Mouse (Mus musculus) right cerebral cortex, adult 18-20 months (tissue): Measurements from ENCODE around the gene Cbx4.

Experiments used
- DNase-seq: peaks from one replicate; pipeline ENCODE4 v3.0.0; 2022; ENCODE audit warnings: mixed read lengths

Cbx4 gene

DNA sequence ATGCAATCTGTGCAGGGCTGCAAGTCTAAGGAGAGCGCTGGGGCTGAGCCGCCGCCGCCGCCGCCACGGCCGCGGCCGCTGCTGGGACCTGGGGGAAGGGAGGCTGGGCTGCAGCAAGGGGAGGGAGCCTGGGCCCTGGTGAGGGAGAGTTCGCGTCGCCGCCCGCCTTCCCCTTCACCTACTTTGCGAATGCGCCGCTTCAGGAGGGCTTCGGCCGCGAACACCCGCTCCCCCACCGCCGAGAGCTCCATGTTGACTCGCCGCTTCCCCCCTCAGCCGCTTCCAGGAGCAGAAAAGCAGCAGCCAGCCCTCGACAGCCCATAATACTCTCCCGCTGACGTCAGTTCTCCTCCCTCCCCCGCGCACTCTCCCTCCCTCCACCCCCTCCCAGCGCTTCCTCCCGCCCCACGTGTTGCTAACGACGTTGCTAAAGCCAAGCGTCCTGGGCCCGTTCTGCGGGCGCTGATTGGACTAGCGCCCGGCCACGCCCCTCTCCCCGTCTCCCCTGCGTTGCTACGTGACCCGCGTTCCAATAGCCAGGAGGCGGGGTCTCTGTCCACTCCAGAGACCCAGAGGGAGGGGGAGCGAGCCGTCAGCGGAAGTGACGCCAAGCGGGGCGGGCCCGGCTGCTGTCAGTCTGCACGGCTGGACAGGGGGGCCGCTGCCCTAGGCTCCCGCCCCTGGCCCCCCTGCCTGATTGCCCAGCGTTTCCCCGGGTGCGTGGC is 45.3 kb downstream of the Cbx4 start, which contains the start of gene Cbx8:
Cbx8 (minus strand) TSS at position 370 of the 725 bp plus-strand sequence.
- DNase-seq: peak; percentile 100

DNA sequence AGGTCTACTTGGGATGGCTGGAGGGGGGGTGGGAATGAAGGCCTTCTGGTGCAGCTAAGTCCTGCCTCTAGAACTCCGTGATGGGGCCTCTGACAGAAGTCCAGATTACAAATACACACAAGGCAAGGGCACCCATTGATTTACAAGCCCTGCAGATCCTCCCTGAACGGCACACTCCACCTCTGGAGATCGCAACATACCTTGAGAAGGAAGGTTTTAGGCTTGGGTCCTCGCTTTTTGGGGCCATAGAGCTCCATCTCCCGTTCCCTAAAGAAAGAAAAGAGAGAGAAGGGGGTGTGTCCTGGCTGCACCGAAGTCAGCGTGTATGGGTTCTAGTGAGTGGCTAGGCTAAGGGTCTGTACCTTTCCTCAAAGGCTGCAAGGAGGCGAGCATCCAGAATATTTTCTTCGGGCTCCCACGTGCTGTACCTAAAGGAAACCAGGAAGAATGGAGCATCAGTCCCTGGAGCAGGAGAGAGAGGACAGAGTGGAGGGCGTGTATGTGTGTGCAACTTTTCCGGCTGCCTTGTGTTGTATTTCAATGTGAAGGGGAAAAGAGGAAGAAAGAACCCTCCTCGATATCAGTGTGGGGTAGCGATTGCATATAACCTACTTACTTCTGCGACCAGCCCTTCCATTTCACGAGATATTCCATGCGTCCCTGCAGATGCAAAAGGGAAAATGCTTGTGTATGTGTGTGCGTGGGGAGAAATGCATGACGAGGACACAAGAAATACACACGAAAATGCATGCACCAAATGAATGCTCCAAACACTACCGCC is 46.1 kb downstream of the Cbx4 start:
- no peak for DNase-seq

DNA sequence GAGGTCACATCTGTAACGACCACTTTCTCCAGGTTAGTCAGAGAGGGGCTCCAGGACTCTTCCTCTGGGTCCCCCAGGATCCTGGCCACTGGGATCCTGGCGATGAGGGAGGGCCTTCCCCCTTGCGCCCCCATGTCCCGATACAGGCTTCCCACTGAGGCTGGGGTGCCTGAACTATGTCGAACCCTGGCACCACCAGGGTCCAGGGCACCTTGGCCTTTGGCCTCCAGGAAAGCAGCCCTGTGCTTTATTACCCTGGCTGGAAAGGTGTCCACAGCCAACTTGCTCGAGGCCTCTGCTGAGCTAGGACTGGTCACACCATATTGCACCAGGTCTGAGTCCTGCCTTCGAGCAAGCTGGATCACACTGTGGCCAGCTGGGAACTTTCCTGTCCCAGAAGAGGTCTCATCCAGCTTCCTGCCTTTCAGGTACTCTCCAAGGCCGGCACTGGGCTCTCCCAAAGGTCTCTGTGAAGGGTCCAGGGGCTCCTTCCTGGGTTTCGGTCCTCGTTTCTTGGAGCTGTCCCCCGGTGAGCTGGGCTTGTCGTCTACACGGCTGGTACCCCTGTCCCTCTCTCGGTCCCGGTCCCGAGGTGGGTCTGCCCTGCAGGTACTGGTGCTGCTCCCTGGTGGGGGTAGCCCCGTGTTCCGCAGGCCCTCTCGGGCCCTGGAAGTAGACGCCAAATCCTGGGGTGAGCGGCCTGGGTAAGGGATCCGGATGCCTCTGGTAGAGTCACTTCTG is 47.1 kb downstream of the Cbx4 start:
- DNase-seq: no peak

DNA sequence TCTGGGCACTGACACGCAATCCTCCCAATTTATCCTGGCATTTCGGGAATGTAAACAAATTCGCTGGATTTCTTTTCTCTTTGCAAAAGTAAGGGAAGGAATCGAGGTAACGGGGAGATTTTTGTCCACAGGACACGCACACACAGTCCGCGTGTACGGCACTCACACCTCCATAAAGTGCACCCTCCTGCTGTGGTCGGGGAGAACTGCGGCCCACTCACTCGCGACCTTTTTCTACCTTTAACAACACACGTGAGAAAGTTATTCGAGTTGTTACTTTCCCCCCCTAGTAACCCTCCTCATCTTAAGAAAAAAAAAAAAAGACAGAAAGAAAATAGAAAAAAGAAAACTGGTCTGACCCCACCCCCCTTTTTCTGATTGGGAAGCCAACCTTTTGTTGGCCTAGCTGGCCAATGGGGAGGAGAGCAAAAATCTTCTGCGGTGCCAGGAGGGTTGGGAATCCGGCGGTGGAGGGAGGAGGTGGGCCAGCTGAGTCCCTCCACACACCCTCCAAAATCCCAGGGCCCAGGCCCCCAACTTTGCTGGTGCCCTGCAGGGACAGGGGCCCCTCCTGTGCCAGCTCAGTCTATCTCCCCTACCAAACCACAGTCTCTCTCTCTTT is 48.1 kb downstream of the Cbx4 start:
- no peak for DNase-seq

DNA sequence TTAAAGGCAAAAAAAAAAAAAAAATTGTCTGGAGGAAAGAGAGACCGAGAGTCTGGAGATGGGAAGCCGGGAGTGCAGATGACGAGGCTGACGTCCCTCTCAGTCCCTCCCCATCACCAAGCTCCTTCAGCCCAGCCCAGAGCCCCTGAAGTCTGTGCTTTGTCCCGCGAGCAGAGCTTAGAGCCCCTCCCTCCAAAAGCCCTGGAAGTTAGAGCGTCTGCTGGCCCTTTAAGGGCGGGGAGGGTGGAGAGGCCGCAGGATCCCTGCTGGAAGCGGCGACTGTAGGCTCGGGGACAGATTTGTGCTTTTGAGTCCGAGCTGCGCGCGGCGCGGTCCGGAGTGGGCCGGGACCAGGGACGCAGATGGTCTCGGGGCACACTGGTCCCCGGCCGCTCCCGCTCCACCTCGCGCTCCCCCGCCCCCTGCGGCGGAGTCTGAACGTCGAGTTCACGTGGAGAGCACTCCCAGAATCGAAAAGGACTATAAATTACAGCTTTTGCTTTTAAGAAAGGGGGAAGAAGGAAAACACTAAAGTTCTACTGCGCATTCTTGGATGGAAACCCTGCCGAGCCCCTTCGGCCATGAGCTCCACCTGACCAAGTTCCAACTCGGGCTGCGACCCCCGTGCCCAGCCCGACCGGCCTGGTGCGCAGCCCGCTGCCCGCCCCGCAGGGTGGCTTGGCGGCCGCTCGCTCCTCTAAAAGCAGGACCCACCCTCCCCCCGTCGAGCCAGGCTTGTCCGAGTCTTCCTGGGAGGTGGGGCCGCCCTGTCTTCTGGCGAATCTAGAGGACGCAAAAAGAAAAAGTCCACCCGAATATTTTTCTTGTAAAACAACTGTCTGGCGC is 48.9 kb downstream of the Cbx4 start:
- no peak for DNase-seq

DNA sequence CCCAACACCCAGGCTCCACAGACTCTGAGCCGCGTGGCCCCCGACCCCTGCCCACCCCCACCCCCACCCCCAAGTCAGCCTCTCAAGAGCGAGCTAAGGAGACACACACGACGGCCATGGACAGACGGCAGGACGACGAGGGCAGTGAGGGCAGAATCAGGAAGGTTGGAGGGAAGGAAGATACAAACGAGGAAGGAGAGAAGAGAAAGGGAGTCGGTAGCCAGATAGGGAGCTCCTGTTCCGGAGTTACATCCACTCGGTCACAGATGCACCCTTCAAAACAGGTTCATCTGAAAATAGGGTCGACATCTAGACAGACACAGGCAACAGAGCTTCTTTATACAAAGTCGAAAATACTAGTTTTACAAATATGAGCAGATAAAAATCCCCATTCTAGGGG is 49.6 kb downstream of the Cbx4 start:
- DNase-seq: no peak

DNA sequence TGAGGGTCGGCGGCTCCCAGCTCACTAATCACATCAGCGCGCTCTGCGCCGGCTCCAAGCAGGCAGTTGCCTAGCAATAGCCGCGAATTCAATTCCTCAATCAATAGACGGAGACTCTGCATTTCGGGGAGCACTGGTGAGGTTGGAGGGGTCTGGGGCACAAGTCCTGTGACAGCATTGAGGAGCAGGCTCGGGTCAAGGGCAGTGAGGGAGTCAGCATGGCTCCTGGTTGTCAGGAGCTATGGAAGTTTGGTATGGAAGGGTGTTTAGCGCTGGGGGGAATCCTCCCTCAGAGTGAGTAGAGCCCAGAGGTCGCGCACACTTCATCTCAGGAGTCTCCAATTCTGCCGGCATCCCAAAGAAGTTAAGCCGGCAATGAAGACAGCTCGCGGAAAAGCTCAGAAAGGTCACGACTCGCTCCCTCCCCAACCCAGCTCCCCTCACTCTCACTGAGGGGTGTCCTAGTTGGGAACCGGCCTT is 50.3 kb downstream of the Cbx4 start:
- DNase-seq: no peak

DNA sequence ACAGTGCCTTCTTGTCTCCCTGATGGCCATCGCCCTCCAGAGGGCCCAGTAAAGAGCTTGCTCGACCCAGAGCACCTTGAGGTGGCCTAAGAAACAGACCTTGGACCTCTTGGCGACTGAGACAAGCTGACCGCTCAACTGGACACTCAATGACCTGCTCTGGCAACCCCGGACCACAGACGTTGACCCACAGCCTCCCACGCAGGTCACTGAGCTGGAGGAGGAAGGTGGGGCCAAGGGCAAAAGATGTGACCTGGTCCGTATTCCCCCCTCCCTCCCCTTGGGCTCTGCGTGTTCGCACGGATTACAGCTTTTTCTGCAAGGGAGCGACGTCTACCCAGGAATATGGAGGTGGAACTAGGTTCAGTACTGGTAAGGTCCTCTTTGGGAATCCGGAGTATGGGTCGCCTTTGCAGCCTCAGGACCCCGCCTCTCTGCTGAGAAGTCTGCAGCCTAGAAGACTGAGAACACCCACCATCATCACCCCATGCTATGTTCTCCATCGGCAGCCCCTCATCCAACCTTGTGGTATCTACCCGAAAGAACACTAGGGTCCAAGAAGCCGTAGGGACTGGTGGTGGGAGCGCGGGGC is 50.8 kb downstream of the Cbx4 start:
- no peak for DNase-seq

DNA sequence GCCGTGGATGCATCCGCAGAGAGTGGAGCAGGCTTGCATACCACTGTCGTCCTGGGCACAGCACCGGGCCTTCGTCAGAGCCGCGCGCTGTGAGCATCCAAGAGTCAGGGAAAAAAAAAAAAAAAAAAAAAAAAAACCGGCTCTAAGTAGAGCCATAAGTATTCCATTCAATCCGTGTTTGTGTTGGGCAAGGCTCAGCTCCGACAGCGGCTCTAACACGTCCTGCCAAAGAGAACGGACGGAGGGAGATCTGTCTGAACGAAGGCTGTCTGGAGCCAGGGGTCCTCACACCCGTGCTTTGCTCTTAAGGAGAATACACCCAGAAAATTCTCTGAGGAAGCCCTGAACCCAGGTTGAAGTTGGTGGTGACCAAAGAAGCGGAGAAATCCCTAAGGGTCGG is 51.4 kb downstream of the Cbx4 start:
- no peak for DNase-seq

DNA sequence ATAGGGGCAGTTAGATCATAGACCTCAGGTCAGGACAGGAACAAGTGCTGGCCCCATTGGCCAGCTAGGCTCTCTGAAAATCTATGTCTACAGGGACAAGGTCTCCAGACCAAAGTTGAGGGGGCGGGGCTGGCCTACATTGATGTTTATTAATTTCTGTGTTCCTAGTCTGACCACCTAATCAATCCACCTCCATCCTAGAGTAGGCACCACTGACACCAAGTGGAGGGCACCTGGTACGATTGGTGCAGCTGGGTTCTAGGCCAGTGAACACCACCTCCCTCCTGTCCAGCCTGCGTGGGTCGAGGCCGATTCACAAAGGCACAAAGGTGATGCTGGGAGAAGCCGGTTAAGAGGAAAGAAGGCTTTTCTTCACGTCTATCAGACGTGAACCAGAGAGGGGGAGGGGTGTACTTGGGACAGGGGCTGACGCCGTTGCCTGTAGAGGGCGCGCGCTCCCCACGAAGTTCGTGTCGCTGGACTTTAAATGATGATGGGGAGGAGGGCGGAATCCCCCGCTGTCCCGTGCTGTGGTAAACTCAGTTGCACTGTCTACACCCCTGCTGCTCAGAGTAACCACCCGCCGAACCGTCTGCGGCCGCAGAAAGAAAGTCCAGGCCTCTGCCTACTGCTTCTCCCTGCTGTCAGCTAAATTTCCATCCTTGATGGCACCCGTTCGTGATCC is 52.0 kb downstream of the Cbx4 start:
- DNase-seq: peak; percentile 75
